In genomic region chr4:134588951-134589350, GRCm38 (mm10) we compare ENCODE assay signal across 13 mouse cellular contexts. TPM values are rescaled to one million over a fixed set of nuclear protein-coding genes. Genes with fewer than 3 reads are reported as not detected.
DNase-seq lines count a peak whose midpoint lies in the region; ATAC-seq and TF ChIP-seq lines count a peak whose summit lies in the region.
"Had no signal": no experiment of that assay in that cellular context is flagged by ENCODE, and none has a peak within 500 bp of the region (broad histone marks: within the 10 kb centered on the region; RNA-seq: fewer than 3 reads in every experiment).

No protein-coding gene starts in this region.

- H3K9ac ChIP-seq in lung, embryonic 14.5 days: no peak overlapping the region
- H3K9ac ChIP-seq: heart, embryonic 15.5 days had no signal

- H3K4me3 ChIP-seq in lung, embryonic 14.5 days (ENCODE audit: low read depth, low read length): no peak overlapping the region
- H3K4me3 ChIP-seq in heart, embryonic 10.5 days: no peak overlapping the region
- H3K4me3 ChIP-seq: heart, embryonic 15.5 days had no signal

- H3K27ac ChIP-seq in lung, embryonic 14.5 days (ENCODE audit: low read depth): no peak overlapping the region
- no peak overlapping the region for H3K27ac ChIP-seq in heart, embryonic 10.5 days
- H3K27ac ChIP-seq: heart, embryonic 15.5 days had no signal

- WGBS in lung, embryonic 14.5 days: 63% methylated on average over 5 of the region's 5 CpGs
- WGBS in heart, embryonic 10.5 days: 90% methylated on average over 5 of the region's 5 CpGs

- no peaks in the 10 kb centered on the region for H3K27me3 ChIP-seq in lung, embryonic 14.5 days (ENCODE audit: insufficient read depth, low read length)
- H3K27me3 ChIP-seq in heart, embryonic 10.5 days (ENCODE audit: insufficient read depth, poor library complexity, severe bottlenecking): no peaks in the 10 kb centered on the region
- H3K27me3 ChIP-seq: CH12.LX; heart, embryonic 15.5 days had no signal

- intact Hi-C loops in left cerebral cortex, postnatal 4 days (cut with DNase I): no loop called here

- no peaks in the 10 kb centered on the region for H3K9me3 ChIP-seq in lung, embryonic 14.5 days (ENCODE audit: low read depth, low read length)
- H3K9me3 ChIP-seq in heart, embryonic 10.5 days: no peaks in the 10 kb centered on the region
- H3K9me3 ChIP-seq: heart, embryonic 15.5 days had no signal

- DNase-seq in left cerebral cortex, postnatal 4 days: peak; percentile 64
- DNase-seq in left cerebral cortex, adult 18-20 months (ENCODE audit: low spot score in 2 of 2): no peak
- DNase-seq in adrenal gland, postnatal 14 days: peak; percentile 52
- peak; percentile 36 for DNase-seq in lung, embryonic 14.5 days
- DNase-seq in monocyte, adult 2 months (ENCODE audit: low read depth in 1 of 2, low spot score in 2 of 2): peak; percentile 74 to 89
- DNase-seq in urinary bladder, postnatal 25 days (ENCODE audit: low spot score): no peak
- DNase-seq in heart, embryonic 10.5 days (ENCODE audit: low spot score): no peak
- DNase-seq in gastrocnemius, postnatal 4 days (ENCODE audit: low spot score in 2 of 2): no peak
- DNase-seq: thymus, postnatal 4 days had no signal

- TF ChIP-seq CTCF in lung, embryonic 14.5 days (IDR thresholded peaks at IDR 0.05; ENCODE audit: low read depth): no peak

- no peak for ATAC-seq in lung, embryonic 14.5 days (ENCODE audit: insufficient read depth)
- ATAC-seq: forebrain, embryonic 14.5 days; hindbrain, embryonic 16.5 days had no signal

- H3K4me2 ChIP-seq in lung, embryonic 14.5 days: no peak overlapping the region
- H3K4me2 ChIP-seq: heart, embryonic 15.5 days had no signal

- H3K36me3 ChIP-seq in lung, embryonic 14.5 days (ENCODE audit: insufficient read depth): no peaks in the 10 kb centered on the region
- H3K36me3 ChIP-seq in heart, embryonic 10.5 days: peaks cover 24% of the 10 kb centered on the region

- H3K4me1 ChIP-seq in lung, embryonic 14.5 days (ENCODE audit: insufficient read depth): no peaks in the 10 kb centered on the region
- peaks cover 44% of the 10 kb centered on the region for H3K4me1 ChIP-seq in heart, embryonic 10.5 days

RNA-seq across cellular contexts. Expression of gene Selenon, which starts 37.0 kb away (rescaled TPM):
- total RNA-seq in left cerebral cortex, postnatal 4 days (2021): 10 to 100 TPM; 30.2 to 30.4 TPM
- total RNA-seq in left cerebral cortex, adult 18-20 months (2021): 10 to 100 TPM; 23.1 to 25.7 TPM
- total RNA-seq in adrenal gland, postnatal 14 days (2021): 30.2 and 32.3 TPM in 2 replicates
- polyA plus RNA-seq in lung, embryonic 14.5 days (2014; fragmentation: Nextera tagmentation; extraction: Ambion mirVana): 49.5 and 62.0 TPM in 2 replicates
- 8.0 and 9.0 TPM in 2 replicates for polyA plus RNA-seq in heart, embryonic 10.5 days (2016; fragmentation: Nextera tagmentation; extraction: Ambion mirVana)
- total RNA-seq in gastrocnemius, postnatal 4 days (2021): 10 to 100 TPM; 43.5 to 45.4 TPM

RNA-seq across cellular contexts. Expression of gene Mtfr1l, which starts 53.8 kb away (rescaled TPM):
- 100 to 1,000 TPM in 1 of 2 experiments, 10 to 100 TPM in 1; 99.4 to 102 TPM for total RNA-seq in left cerebral cortex, postnatal 4 days (2021)
- total RNA-seq in left cerebral cortex, adult 18-20 months (2021): 10 to 100 TPM; 65.3 to 66.0 TPM
- total RNA-seq in adrenal gland, postnatal 14 days (2021): 103 and 113 TPM in 2 replicates
- 119 and 125 TPM in 2 replicates for polyA plus RNA-seq in lung, embryonic 14.5 days (2014; fragmentation: Nextera tagmentation; extraction: Ambion mirVana)
- 155 and 166 TPM in 2 replicates for polyA plus RNA-seq in heart, embryonic 10.5 days (2016; fragmentation: Nextera tagmentation; extraction: Ambion mirVana)
- total RNA-seq in gastrocnemius, postnatal 4 days (2021): 100 to 1,000 TPM in 1 of 2 experiments, 10 to 100 TPM in 1; 99.7 to 104 TPM

Comparison
In these comparisons a context has a peak if more than half of its experiments do, and no peak if none do; other contexts are left out.
1. DNase-seq: peak in left cerebral cortex, postnatal 4 days (single experiment), adrenal gland, postnatal 14 days (single experiment), lung, embryonic 14.5 days (single experiment) and monocyte, adult 2 months (2 of 2); none in left cerebral cortex, adult 18-20 months (0 of 2), urinary bladder, postnatal 25 days (single experiment), heart, embryonic 10.5 days (single experiment) and gastrocnemius, postnatal 4 days (0 of 2).